ENCODE assay signal across 7 mouse cellular contexts in the genomic region with DNA sequence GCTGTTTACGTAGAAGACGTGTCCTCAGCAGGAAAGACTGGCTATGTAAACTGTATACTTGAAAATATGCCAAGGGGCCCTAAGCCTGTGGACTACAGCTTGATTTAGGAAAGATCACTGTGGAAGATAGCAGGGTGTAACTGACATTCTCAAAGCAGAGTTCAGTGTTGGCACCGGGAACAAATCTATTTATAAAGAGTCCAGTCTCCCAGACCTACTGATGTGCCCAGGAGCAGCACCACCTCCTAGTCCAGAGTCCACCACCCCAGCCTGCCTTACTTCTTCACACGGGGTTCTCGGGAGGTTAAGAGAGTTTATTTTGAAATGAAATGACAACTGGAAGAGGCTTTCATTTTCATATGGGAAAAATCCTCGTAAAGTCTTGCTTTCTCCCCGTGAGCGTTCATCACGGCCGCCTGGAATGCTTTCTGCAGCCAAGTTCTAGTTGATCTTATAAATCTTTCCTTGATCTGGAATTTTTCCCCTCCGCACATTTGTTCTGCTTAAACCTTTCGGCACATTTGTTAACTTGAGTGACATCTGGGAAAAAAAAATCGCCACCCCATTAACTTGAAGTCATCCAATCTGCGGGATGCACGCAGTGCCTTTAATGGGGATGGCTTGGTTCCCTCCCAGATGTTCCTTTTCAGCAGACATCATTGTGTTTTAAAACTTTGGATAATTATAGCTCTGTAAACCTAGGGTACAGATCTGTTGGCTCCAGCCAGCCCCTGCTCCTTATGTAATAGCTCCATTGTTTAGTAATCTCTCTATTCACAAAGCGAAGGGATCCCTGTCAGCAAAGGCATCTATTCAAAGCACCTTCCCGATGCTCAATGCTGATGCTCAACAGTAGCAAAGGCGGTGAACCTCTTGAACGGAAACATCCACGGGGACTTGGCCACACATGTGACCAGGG.
DNase-seq lines count a peak whose midpoint lies in the region; ATAC-seq and TF ChIP-seq lines count a peak whose summit lies in the region.

No protein-coding gene starts in this region.

- peaks cover 14% of the 10 kb centered on the region for H3K4me1 ChIP-seq in forebrain, embryonic 15.5 days
- peaks cover 3% of the 10 kb centered on the region; the same call in 1 of the 2 replicates for H3K4me1 ChIP-seq in intestine, postnatal 0 days (replicated peaks; ENCODE audit: control insufficient read depth, insufficient read depth, low read length)

- no peaks in the 10 kb centered on the region for H3K36me3 ChIP-seq in forebrain, embryonic 15.5 days
- no peaks in the 10 kb centered on the region for H3K36me3 ChIP-seq in intestine, postnatal 0 days (ENCODE audit: control insufficient read depth, insufficient read depth)

- H3K27me3 ChIP-seq in forebrain, embryonic 15.5 days, result no peaks in the 10 kb centered on the region
- H3K27me3 ChIP-seq in intestine, postnatal 0 days (replicated peaks; ENCODE audit: control insufficient read depth, insufficient read depth, low read length), result no peaks in the 10 kb centered on the region

- DNase-seq in urinary bladder, postnatal 14 days (ENCODE audit: low spot score), result peak; percentile 51
- DNase-seq in urinary bladder, postnatal 10 days (ENCODE audit: low spot score), result no peak
- DNase-seq in lung, postnatal 36 days, result peak; percentile 67
- DNase-seq in natural killer cell, adult 2 months (ENCODE audit: low spot score in 2 of 2), result no peak

- 15% methylated on average over 20 of the region's 20 CpGs for WGBS in forebrain, embryonic 15.5 days
- 47% methylated on average over 20 of the region's 20 CpGs for WGBS in intestine, postnatal 0 days

- H3K9me3 ChIP-seq in forebrain, embryonic 15.5 days, result no peaks in the 10 kb centered on the region
- no peaks in the 10 kb centered on the region for H3K9me3 ChIP-seq in intestine, postnatal 0 days (ENCODE audit: control insufficient read depth)

- H3K4me2 ChIP-seq in forebrain, embryonic 15.5 days (replicated peaks), result peak overlapping the region; percentile 23
- peak overlapping the region; percentile 40 for H3K4me2 ChIP-seq in intestine, postnatal 0 days (replicated peaks; ENCODE audit: low read depth)

- H3K27ac ChIP-seq in forebrain, embryonic 15.5 days (replicated peaks), result 0 out of 2 replicates have a peak overlapping the region, but pooled peaks have one; percentile 0
- H3K27ac ChIP-seq in intestine, postnatal 0 days (ENCODE audit: low read depth, low read length), result no peak overlapping the region

- TF ChIP-seq CTCF in intestine, postnatal 0 days (IDR thresholded peaks at IDR 0.05; ENCODE audit: low read depth), result no peak

- H3K9ac ChIP-seq in forebrain, embryonic 15.5 days (replicated peaks), result no peak overlapping the region
- no peak overlapping the region for H3K9ac ChIP-seq in intestine, postnatal 0 days (ENCODE audit: low read depth, low read length)

- H3K4me3 ChIP-seq in forebrain, embryonic 15.5 days, result no peak overlapping the region; the same call in 1 of the 2 replicates
- peak overlapping the region; percentile 18; the same call in 1 of the 2 replicates for H3K4me3 ChIP-seq in intestine, postnatal 0 days (ENCODE audit: low read depth, low read length)

- 0 out of 2 replicates have a peak, but pooled peaks have one; percentile 41 for ATAC-seq in forebrain, embryonic 15.5 days (replicated peaks)
- peak; percentile 36; the same call in 1 of the 2 replicates for ATAC-seq in intestine, postnatal 0 days
- no peak for ATAC-seq in erythroid progenitor cell, adult 5-6 weeks (replicated peaks; ENCODE audit: low FRiP score, poor library complexity, severe bottlenecking)

Comparison
In these comparisons a context has a peak if more than half of its experiments do, and no peak if none do; other contexts are left out.
1. DNase-seq: peak in urinary bladder, postnatal 14 days (single experiment) and lung, postnatal 36 days (single experiment); none in urinary bladder, postnatal 10 days (single experiment) and natural killer cell, adult 2 months (0 of 2).